Mouse (Mus musculus): Measurements from ENCODE around the gene Adamtsl4.
"Not testable (repeated sequence)": the region's sequence is repeated elsewhere in the genome, so short reads cannot be mapped to it uniquely, and the experiment has no call there.

Adamtsl4 gene

DNA sequence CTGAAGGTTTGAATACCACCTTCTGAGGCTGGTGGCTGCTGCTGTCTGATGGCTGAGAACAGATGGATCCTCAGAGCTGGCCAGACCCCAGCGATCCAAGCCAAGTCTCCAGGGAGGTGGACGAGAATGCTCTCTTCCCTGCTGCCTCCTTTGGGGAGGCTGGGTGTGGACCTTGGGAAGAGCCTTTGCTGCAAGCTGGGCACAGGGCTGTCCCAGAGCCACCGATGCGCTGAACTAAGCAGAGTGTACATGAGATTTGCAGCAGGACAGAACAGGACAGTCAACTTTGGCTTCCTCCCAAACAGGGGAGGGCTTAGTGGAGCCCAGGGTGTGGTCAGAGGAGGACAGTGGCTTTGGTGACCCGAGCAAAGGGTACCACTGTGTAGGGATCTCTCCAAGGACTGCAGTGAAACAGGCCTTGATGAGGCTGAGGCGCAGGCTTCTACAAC lies 12.5 kb upstream of the Adamtsl4 start:
- DNase-seq (ENCODE audit: low spot score in 2 of 2): no peak

DNA sequence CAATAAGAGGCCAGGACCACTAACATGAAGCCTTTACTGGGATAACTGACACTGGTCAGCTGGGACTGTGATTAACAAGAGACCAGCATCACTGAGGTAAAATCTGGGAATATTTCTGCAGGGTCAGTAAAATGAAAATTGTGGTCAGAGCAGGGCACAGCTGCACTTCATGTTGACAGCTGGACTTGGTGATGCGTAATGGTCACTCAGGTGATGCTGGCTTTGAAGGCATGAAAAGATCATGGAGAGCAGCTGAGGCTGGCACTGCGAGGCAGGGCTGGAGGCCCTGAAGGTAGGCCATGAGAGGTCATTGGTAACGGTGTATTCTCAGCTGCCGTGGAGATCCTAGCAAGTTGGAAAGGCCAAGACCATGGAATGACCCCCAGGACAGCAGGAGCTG lies 10.6 kb upstream of the Adamtsl4 start:
- no peak for DNase-seq (ENCODE audit: low spot score in 2 of 2)

DNA sequence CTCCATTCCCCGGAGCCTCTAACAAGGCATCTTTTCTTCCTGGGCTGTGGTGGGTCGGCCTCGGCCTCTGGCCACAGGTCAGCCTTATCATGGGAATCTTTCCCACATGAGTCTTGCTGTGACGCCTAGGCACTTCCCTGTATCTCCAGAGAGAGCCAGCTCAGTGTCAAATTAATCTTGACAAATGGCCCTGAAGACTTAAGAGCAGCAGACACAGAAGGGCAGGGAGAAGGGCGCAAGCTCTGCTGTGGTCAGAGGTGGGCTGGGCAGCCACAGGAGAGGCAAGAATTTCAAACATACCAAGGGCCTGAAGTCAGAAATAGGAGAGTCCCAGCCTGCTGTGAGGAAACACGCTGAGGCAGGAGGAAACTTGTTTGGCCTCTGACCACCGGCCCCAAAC lies 8.6 kb upstream of the Adamtsl4 start:
- DNase-seq (ENCODE audit: low spot score in 2 of 2): peak; percentile 61 to 63

GRCm38 (mm10) chr3:95695796-95696195 lies 8.1 kb upstream of the Adamtsl4 start:
- DNase-seq (ENCODE audit: low spot score in 2 of 2): no peak

DNA sequence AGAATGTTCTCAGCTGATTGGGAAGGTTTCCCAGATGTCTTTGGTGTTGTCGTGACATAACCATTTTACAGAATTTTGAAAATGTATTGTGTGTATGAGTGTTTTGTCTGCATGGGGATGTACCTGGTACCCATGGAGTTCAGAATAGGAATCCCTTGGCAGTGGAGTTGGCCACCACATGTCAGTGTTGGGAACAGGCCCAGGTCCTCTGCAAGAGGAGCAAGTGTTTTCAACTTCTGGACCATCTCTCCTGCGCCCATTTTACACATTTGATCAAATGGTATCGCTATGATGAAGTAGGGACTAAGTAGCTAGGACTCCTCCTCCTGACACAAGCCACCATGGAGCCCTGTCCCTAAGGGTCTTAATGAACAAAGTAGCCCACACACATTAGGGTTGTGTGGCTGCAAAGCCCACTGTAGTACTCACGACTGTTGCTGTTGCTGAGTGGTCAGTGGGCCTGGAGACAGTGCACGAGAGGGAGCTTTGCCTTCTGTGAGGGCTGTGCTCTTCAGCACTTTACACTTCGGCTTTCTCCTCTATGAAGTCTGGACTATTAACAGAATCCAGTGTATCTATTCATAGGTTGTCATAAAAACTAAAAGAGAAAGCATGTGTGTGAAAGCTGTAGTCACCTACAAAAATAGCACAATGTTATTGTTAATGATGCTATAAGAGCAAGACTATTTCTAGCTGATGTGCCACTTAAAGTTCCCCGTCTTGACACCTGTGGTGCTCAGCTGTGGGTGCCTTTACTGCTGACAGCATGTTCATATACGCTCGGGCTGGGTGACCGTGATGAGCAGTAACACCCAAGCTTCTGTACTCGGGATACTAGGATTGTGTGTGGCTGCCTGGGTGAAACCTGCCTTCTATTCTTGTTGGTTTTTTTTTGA lies 7.3 kb upstream of the Adamtsl4 start:
- DNase-seq (ENCODE audit: low spot score in 2 of 2): no peak

GRCm38 (mm10) chr3:95693821-95694807 lies 6.4 kb upstream of the Adamtsl4 start:
- no peak for DNase-seq (ENCODE audit: low spot score in 2 of 2)

DNA sequence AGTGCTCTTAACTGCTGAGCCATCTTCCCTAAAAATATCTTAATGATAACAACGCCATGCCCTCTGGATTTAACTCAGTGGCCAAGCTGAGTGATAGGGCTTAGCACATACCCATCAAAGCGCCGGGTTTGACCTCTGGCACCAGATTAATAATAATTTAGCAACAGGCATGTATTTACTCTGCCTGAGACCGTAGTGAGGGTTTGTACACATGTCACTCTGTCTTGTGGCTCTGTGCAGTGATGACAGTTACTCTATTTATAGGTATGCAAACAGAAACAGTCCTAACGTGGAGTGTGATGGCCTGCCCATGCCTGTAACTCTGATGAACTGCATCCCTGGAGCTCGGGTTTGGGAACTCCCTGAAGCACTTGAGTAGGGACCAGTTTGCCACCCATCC lies 5.0 kb upstream of the Adamtsl4 start:
- no peak for DNase-seq (ENCODE audit: low spot score in 2 of 2)

DNA sequence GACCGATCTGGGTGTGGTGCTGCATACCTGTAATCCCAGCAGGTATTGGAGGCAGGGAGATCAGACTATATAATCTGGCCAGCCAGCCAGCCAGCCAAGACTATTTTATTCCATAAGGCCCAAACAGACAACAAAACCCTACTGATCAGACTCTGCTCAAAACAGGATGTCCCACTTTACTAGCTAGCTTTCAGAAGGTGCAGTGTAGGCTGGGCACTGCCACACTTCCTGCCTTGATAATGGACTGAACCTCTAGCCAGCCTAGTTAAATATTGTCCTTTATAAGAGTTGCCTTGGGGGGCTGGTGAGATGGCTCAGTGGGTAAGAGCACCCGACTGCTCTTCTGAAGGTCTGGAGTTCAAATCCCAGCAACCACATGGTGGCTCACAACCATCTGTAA lies 2.8 kb upstream of the Adamtsl4 start:
- not testable (repeated sequence) for DNase-seq (ENCODE audit: low spot score in 2 of 2)

- no peak for DNase-seq (ENCODE audit: low spot score in 2 of 2)
Measured at GRCm38 (mm10) chr3:95689940-95690339, 2.2 kb upstream of the Adamtsl4 start.

DNA sequence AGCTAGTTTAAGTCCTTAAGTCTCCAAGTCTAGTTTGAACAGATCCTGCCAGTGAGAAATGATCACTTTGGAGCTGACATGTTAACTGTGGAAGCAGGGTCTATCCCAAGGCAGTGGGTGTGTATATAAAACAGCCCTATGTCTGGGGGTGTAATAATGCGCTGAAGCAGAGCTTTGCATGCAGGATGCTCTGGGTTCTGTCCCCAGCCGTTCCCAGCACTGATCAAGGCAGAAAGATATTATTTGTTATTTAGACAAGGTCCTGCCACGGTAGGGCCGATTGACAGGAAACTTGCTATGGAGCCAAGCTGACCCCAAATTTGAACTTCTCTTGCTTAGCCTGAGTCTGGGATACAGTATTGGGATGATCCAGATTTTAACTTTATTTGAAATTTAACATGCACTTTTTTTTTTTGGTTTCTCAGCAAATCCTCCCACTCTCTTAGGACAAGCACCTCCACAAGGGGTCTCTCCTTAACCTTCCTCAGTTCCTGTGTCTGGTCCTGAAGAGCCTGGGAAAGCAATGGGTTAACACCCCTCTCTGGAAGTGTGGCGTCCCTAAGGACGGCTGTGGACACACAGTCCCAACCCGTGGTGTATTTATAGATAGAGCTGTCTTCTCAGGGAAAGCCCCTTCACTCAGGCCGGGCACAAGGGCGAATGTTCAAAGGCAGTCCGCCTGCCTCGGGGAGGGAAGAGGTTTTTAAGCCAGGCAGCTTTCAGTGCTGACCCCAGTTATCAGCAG lies 1.6 kb upstream of the Adamtsl4 start:
- DNase-seq (ENCODE audit: low spot score in 2 of 2): no peak

DNA sequence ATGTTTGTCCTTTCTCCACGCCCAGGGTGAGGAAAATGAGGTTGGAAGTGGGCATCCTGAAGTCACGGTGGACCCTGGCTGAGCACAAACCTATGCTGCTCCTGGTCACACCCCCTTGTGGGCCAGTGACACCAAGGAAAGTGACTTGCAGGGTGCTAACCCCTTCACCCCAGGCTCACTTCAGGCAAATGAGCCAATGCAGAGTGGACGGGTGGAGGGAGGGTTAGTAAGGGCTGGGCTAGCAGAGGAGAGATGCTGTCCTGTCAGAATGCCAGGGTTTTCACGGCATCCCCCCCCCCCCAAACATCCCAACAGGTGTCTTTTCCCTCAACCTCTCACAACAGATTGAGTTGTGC lies 571 bp downstream of the Adamtsl4 start:
- DNase-seq (ENCODE audit: low spot score in 2 of 2): no peak

DNA sequence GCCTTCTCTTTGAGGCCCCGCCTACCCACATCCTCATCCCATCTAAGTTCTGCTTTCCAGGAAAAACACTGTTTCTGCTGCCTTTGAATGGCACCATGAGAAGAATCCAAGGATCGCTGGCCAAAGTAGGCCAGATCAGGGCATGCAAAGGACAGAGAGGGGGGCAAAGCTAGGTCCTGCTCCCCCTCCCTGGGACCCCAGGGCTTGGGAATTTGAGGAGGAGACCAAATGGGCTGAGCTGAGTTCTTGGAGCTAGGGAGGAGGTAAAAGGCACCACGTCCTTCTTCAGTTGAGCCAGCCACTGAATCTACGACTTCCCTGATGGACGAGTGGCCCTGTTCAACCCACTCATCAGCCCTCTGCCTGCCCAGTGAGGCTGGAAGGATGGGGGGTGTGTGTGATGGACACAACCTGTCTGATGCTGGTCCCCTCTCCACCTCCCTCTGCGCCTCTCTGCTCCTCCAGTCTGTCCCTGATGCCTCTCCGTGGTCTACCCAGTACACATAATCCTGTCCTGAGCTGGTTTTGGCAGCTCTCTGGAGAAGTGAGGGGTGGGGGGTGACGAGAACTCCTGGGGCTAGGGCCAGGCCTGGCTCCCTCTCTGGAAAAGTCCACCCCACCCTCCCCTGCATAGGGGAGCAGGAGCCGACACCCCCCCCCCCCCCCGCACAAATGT lies 1.1 kb downstream of the Adamtsl4 start:
- no peak for DNase-seq (ENCODE audit: low spot score in 2 of 2)

DNA sequence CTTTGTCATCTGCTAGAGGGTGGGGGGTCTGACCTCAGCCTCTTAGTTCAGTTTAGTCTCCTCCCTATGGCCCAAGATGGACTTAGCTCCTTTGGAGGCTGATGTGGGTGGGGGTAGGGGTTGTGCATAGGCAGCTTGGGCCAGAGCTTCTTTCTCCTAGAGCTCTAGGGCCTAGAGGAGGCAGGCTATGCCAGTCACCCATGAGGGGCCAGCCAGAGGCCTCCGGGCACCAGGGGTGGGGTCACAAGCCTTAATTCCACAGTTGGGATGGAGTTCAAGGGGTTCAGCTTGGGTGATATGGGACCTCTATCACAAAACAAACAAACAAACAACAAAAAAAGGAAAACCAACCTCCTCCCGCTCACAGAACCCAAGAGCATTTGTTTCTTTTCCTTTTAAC lies 2.0 kb downstream of the Adamtsl4 start:
- DNase-seq (ENCODE audit: low spot score in 2 of 2): no peak

- DNase-seq (ENCODE audit: low spot score in 2 of 2): no peak
Measured at GRCm38 (mm10) chr3:95685301-95685700, 2.4 kb downstream of the Adamtsl4 start.

DNA sequence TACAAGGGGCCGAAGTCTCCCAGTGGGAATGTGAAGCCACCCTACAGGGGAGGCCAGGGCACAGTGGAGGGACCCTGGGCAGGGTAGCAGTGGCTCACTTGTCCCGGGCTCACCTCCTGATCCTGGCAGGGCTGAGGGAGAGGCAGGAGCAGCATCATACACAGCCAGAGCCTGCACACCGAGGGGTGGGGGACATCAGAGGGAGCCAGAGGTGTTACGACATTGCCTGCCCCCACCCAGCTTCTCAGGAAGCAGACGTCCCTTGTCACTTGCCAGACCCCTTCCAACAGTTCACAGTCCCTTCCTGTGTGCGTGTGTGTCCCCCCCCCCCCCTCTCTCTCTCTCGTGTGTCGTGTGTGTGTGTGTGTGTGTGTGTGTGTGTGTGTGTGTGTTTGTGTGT lies 2.9 kb downstream of the Adamtsl4 start:
- DNase-seq (ENCODE audit: low spot score in 2 of 2): no peak

DNA sequence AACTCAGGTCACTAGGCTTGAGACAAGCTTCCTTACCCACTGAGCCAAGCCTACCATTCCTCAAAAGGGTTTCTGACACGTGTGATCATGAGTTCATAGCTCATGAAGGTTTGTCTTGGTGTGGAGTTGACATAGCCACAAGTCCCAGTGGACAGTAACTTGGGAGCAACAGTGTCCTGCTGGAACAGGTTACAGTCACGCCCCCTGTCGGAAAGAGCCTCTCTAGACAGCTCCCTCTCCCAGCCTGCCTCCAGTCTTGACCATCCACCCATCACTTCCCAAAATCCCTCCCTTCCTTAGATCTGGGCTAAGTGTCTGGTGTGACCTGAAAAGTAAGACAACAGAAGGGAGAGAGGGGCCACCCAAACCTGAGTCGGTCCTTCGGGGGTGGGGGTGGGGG lies 4.8 kb downstream of the Adamtsl4 start:
- no peak for DNase-seq (ENCODE audit: low spot score in 2 of 2)

GRCm38 (mm10) chr3:95681365-95681764 lies 6.4 kb downstream of the Adamtsl4 start:
- DNase-seq (ENCODE audit: low spot score in 2 of 2): no peak

GRCm38 (mm10) chr3:95680673-95681072 lies 7.0 kb downstream of the Adamtsl4 start:
- DNase-seq (ENCODE audit: low spot score in 2 of 2): no peak

DNA sequence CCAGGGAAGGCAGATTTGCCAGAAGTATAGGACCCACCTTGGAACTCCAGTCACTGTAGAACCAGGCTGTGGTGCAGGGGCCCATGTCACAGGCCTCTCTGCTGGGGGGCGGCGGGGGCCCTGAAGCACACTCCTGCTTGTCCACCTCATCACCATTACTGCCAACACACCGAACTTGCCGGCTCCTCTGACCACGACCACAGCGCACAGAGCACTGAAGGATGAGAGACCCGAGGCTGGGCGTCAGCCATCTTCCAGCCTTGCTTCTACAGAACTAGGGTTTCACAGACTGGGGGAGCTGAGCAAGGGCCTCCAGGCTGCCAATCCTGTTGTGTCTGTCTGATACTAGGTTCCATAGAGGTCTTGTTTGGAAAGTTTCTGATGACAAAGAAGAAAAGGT lies 8.2 kb downstream of the Adamtsl4 start:
- DNase-seq (ENCODE audit: low spot score in 2 of 2): no peak

GRCm38 (mm10) chr3:95677420-95678090 lies 10.2 kb downstream of the Adamtsl4 start:
- no peak for DNase-seq (ENCODE audit: low spot score in 2 of 2)

Data from urinary bladder, postnatal 36 days (tissue).